Mouse (Mus musculus) lung, postnatal 0 days (tissue): ENCODE data around the gene Marf1.

Experiments
- CTCF ChIP-seq: IDR thresholded peaks from 2 replicates; pipeline ENCODE4 v1.5.1; 2016; ENCODE audit warnings: antibody characterized with exemption, mild to moderate bottlenecking
- EP300 ChIP-seq: IDR thresholded peaks from 2 replicates; pipeline ENCODE4 v1.6.1; 2016; ENCODE audit warnings: antibody characterized with exemption, mild to moderate bottlenecking, control low read depth

GRCm38 (mm10) chr16:14121563-14121962 is 41.6 kb downstream of the Marf1 start:
- TF ChIP-seq CTCF (no peak), EP300 (no peak)
